Mouse (Mus musculus): ENCODE measurements at regions not wholly inside any gene's neighbourhood (a gene's known extent, or its start where the extent isn't known, plus 50 kb on each side); places are given as distances from the start of the nearest gene placed in this dataset.

- no peak for TF ChIP-seq CTCF (IDR thresholded peaks at IDR 0.05; ENCODE audit: low read depth)
- Histone ChIP-seq H3K4me1 (ENCODE audit: insufficient read depth) (peaks cover 3% of the 10 kb centered on the region; the same call in 1 of the 2 replicates), H3K4me3 (ENCODE audit: low read depth, low read length) (no peak overlapping the region), H3K4me2 (no peak overlapping the region), H3K27ac (ENCODE audit: low read depth) (no peak overlapping the region), H3K9ac (no peak overlapping the region), H3K36me3 (ENCODE audit: insufficient read depth) (no peaks in the 10 kb centered on the region), H3K9me3 (ENCODE audit: low read depth, low read length) (no peaks in the 10 kb centered on the region), H3K27me3 (ENCODE audit: insufficient read depth, low read length) (no peaks in the 10 kb centered on the region)
- ATAC-seq (ENCODE audit: insufficient read depth) = no peak
- 32% methylated on average over 2 of the region's 2 CpGs for WGBS
- DNase-seq = no peak
These were observed 311.0 kb downstream of the Cxcl12 start for GRCm38 (mm10) chr6:117479376-117479775.

GRCm38 (mm10) chr6:117480396-117480795 is 312.1 kb downstream of the Cxcl12 start:
- no peak for ATAC-seq (ENCODE audit: insufficient read depth)
- WGBS = 82% methylated on average over 2 of the region's 2 CpGs
- DNase-seq = no peak
- H3K9ac ChIP-seq = no peak overlapping the region
- no peak overlapping the region for H3K4me2 ChIP-seq
- H3K4me3 ChIP-seq (ENCODE audit: low read depth, low read length) = no peak overlapping the region
- H3K9me3 ChIP-seq (ENCODE audit: low read depth, low read length) = no peaks in the 10 kb centered on the region
- no peaks in the 10 kb centered on the region for H3K27me3 ChIP-seq (ENCODE audit: insufficient read depth, low read length)
- TF ChIP-seq CTCF (IDR thresholded peaks at IDR 0.05; ENCODE audit: low read depth) = no peak
- peaks cover 3% of the 10 kb centered on the region; the same call in 1 of the 2 replicates for H3K4me1 ChIP-seq (ENCODE audit: insufficient read depth)
- H3K36me3 ChIP-seq (ENCODE audit: insufficient read depth) = no peaks in the 10 kb centered on the region
- H3K27ac ChIP-seq (ENCODE audit: low read depth) = no peak overlapping the region

- H3K27me3 ChIP-seq (ENCODE audit: insufficient read depth, low read length) = no peaks in the 10 kb centered on the region
- H3K36me3 ChIP-seq (ENCODE audit: insufficient read depth) = no peaks in the 10 kb centered on the region
- DNase-seq = no peak
- no peak for TF ChIP-seq CTCF (IDR thresholded peaks at IDR 0.05; ENCODE audit: low read depth)
- H3K9ac ChIP-seq = no peak overlapping the region
- H3K4me2 ChIP-seq = no peak overlapping the region
- H3K4me1 ChIP-seq (ENCODE audit: insufficient read depth) = no peaks in the 10 kb centered on the region
- no peak overlapping the region for H3K4me3 ChIP-seq (ENCODE audit: low read depth, low read length)
- WGBS = 88% methylated on average over 4 of the region's 4 CpGs
- no peak overlapping the region for H3K27ac ChIP-seq (ENCODE audit: low read depth)
- no peak for ATAC-seq (ENCODE audit: insufficient read depth)
- no peaks in the 10 kb centered on the region for H3K9me3 ChIP-seq (ENCODE audit: low read depth, low read length)
These were observed 320.8 kb downstream of the Cxcl12 start for GRCm38 (mm10) chr6:117489161-117489560.

GRCm38 (mm10) chr6:117489761-117490396 is 321.5 kb downstream of the Cxcl12 start:
- no peaks in the 10 kb centered on the region for H3K36me3 ChIP-seq (ENCODE audit: insufficient read depth)
- TF ChIP-seq CTCF (IDR thresholded peaks at IDR 0.05; ENCODE audit: low read depth) = no peak
- DNase-seq (no peak), ATAC-seq (ENCODE audit: insufficient read depth) (no peak)
- no peak overlapping the region for H3K9ac ChIP-seq
- no peak overlapping the region for H3K4me2 ChIP-seq
- 81% methylated on average over 3 of the region's 3 CpGs for WGBS
- no peaks in the 10 kb centered on the region for H3K4me1 ChIP-seq (ENCODE audit: insufficient read depth)
- no peak overlapping the region for H3K4me3 ChIP-seq (ENCODE audit: low read depth, low read length)
- H3K9me3 ChIP-seq (ENCODE audit: low read depth, low read length) = no peaks in the 10 kb centered on the region
- H3K27ac ChIP-seq (ENCODE audit: low read depth) = no peak overlapping the region
- no peaks in the 10 kb centered on the region for H3K27me3 ChIP-seq (ENCODE audit: insufficient read depth, low read length)

- no peak for ATAC-seq (ENCODE audit: insufficient read depth)
- DNase-seq = no peak
- no peak overlapping the region for H3K9ac ChIP-seq
- TF ChIP-seq CTCF (IDR thresholded peaks at IDR 0.05; ENCODE audit: low read depth) = no peak
- H3K9me3 ChIP-seq (ENCODE audit: low read depth, low read length) = no peaks in the 10 kb centered on the region
- H3K27ac ChIP-seq (ENCODE audit: low read depth) = no peak overlapping the region
- no peaks in the 10 kb centered on the region for H3K27me3 ChIP-seq (ENCODE audit: insufficient read depth, low read length)
- H3K4me3 ChIP-seq (ENCODE audit: low read depth, low read length) = no peak overlapping the region
- H3K36me3 ChIP-seq (ENCODE audit: insufficient read depth) = no peaks in the 10 kb centered on the region
- no peaks in the 10 kb centered on the region for H3K4me1 ChIP-seq (ENCODE audit: insufficient read depth)
- H3K4me2 ChIP-seq = no peak overlapping the region
- 50% methylated on average over 1 of the region's 1 CpGs for WGBS
These were observed 326.6 kb downstream of the Cxcl12 start for GRCm38 (mm10) chr6:117494971-117495370.

- H3K36me3 ChIP-seq (ENCODE audit: insufficient read depth) = no peaks in the 10 kb centered on the region
- no peaks in the 10 kb centered on the region for H3K27me3 ChIP-seq (ENCODE audit: insufficient read depth, low read length)
- H3K27ac ChIP-seq (ENCODE audit: low read depth) = no peak overlapping the region
- WGBS = 74% methylated on average over 5 of the region's 5 CpGs
- no peak for DNase-seq
- no peak for ATAC-seq (ENCODE audit: insufficient read depth)
- H3K9ac ChIP-seq = no peak overlapping the region
- H3K9me3 ChIP-seq (ENCODE audit: low read depth, low read length) = no peaks in the 10 kb centered on the region
- no peaks in the 10 kb centered on the region for H3K4me1 ChIP-seq (ENCODE audit: insufficient read depth)
- no peak for TF ChIP-seq CTCF (IDR thresholded peaks at IDR 0.05; ENCODE audit: low read depth)
- no peak overlapping the region for H3K4me2 ChIP-seq
- H3K4me3 ChIP-seq (ENCODE audit: low read depth, low read length) = no peak overlapping the region
These were observed 329.0 kb downstream of the Cxcl12 start for GRCm38 (mm10) chr6:117497337-117497736.

- Histone ChIP-seq H3K9ac (no peak overlapping the region), H3K9me3 (ENCODE audit: low read depth, low read length) (no peaks in the 10 kb centered on the region), H3K4me2 (no peak overlapping the region), H3K27ac (ENCODE audit: low read depth) (no peak overlapping the region), H3K36me3 (ENCODE audit: insufficient read depth) (no peaks in the 10 kb centered on the region), H3K27me3 (ENCODE audit: insufficient read depth, low read length) (no peaks in the 10 kb centered on the region), H3K4me1 (ENCODE audit: insufficient read depth) (no peaks in the 10 kb centered on the region), H3K4me3 (ENCODE audit: low read depth, low read length) (no peak overlapping the region)
- WGBS = 78% methylated on average over 5 of the region's 5 CpGs
- no peak for TF ChIP-seq CTCF (IDR thresholded peaks at IDR 0.05; ENCODE audit: low read depth)
- ATAC-seq (ENCODE audit: insufficient read depth) (no peak), DNase-seq (no peak)
These were observed 329.6 kb downstream of the Cxcl12 start for GRCm38 (mm10) chr6:117497904-117498303.
